Mouse (Mus musculus): ENCODE results near the gene Shc3.

Shc3 gene

DNA sequence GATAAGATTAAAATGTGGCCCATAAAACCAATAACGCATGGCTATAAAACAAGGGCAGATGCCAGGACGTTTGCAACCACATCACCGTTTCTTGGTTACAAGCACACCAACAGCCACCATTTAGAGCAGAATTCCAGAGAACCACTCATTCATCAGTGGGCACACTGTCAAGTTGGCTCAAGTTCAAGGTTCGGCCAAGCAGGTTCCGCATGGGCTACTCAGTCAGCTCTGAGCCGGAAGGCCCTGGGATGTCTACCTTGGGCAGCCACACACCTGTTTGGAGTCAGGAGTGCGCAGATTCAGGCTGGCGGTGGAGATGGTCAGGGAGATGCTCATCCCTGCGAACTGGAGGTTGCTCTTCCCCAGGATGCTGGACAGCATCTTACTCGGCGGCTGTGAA, 89.4 kb downstream of the Shc3 start:
- DNase-seq = no peak

DNA sequence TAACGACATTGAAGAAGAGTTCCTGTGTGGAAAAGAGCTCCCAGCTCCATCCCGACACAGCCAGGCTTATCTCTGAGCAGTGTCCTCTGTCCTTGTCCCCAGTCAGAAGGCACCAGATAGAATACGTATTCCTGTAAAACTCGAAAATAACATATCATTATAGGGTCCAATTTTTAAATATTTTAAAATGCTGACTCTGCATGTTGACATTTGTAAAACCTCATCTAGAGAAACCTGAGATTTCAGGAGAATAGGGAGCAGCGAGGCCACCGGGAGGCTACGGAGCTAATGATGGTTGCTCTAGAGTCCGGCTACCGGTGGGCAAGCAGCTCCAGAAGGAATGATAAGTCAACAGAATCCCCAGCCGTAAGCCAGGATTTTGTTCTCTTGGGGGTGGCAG, 92.2 kb downstream of the Shc3 start:
- no peak for DNase-seq

DNA sequence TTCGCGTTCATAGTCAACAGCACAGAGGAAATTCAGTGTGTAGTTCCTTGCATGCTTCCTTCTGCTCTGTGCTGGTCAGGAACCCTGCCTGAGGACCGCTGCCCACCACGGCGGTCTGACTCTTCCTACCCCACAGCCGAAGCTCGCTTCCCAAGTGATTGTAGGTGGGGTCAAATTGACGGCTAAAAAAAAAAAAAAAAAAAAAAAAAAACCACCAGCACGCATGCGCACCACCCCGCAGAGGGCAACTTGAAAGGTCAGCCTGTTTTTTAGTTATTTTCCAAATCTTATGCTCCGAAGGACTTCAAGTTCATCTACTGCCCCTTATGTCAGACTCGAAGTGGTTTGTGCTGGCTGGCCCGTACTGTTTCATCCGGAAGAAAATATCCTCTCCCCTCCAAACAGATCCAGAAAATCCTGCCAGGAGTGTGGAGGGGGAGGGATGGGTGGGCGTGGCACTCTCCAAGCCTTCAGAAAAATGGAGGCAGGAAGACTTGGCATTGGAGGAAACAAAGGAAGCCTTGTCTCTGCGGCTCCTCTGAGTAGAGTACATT, 100.4 kb downstream of the Shc3 start:
- no peak for DNase-seq

DNA sequence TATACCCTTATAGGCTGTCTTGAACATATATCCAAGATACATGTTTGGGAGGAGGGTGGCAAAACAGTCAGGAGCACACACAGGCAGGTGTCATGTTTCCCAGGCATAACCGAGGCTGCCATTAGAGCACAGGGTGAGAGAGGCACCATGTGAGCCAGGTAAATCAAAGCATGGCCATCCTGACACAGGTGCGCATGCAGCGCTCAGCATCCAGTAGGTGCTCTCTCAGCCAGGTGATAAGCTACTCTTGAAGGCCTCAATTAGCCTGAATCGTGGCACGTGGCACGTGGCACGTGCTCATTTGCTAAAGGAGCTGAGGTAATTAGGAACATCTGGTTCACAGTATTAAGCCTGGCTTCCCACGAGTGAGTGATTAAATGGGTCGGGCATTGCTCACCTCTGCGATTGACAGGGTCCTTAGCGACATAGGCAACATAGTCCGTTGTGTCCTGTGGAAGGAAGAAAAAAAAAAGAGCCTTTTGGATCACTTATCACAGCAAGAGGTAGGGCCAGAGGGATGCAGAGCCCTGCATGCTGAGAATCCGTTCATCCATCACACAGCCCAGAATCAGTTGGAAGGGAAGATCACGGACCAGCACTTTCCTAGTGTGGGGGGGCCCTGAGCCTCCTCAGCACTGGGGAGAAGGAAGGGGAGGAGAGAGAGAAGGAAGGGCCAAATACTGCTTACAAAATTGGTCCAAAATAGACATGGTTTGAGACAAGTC, 102.9 kb downstream of the Shc3 start:
- DNase-seq = no peak

DNA sequence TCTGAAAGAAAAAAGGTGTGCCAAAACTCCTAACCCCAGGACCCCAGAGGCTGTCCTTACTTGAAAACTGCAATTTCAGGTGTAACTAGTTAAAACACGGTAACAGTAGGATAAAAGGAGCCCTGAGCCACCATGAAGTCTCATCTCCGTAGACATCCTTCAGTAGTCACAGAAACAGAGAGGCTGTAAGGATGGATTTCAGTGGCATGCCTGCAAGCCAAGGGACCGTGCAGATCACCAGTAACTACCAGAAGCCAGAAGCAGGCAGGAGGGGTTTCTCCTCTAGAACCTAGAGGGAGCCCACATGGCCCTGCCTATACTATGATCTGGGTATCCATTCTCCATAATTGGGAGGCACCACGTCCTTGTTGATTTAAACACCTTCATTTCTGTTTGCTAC, 104.9 kb downstream of the Shc3 start:
- no peak for DNase-seq

DNA sequence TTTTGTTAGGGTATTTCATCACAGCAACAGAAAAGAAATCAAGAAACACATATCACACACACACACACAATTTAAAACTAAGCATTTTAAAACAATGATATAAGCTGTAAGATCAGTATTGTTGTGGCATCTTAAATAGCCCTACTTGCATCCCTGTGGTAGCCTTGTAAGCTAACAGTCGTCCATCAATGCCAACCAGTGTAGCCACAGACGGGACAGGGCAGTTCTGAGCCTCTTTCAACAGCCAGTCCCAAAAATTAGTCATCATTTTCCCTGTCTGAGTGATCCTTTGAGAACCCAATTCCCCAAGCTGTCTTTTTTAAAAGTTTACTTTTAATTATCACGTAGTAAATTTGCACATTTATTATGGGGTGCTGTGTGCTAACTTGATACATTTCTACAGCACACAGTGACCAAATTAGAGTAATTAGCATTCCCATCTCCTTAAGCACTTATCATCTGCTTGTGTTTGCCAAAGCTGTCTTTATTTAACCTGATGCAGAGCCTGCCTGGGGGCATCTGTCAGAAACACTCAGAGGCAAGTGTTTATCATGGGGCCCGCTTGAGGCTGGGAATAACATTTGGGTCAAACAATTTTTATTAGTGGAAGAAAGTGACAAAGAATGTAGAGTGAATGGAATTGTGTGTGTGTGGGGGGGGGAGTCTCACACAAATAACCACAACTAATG, 112.9 kb downstream of the Shc3 start:
- no peak for DNase-seq

DNA sequence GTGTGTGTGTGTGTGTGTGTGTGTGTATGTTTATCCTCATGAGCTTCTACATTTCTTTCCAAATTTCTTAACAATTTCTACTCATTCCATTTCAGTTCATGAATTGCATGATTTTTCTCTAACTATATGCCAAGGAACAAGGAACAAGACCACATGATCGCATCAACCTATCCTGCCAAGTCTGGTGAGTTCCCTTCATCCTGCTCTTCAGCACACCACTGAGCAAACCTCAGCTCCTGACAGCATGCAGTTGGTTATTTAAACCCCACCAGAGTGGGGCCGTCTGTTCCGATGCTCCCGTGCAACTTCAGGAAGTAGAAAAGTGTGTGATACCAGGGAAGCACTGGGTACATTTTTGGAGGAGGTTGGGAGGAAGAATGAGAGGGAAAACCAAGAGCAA, 122.7 kb downstream of the Shc3 start:
- no peak for DNase-seq

DNA sequence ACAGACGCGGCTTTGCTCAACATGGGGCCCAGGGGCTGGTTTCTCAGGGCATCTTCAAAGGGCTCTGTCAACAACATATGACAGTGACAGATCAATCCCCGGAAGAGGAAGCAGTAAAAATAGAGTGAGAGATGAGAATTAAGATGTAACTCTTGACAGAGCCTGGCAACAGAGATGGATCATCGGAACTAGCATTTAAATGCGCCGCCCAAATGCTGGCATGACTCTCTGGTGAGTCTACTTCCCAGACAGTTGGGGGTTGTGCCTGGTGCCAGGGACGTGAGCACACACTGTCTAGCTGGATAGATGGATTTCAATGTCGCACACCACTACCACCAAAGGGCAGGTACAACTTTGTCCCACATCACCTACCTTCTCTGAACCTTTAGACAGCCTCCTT, 126.3 kb downstream of the Shc3 start:
- DNase-seq = no peak

DNA sequence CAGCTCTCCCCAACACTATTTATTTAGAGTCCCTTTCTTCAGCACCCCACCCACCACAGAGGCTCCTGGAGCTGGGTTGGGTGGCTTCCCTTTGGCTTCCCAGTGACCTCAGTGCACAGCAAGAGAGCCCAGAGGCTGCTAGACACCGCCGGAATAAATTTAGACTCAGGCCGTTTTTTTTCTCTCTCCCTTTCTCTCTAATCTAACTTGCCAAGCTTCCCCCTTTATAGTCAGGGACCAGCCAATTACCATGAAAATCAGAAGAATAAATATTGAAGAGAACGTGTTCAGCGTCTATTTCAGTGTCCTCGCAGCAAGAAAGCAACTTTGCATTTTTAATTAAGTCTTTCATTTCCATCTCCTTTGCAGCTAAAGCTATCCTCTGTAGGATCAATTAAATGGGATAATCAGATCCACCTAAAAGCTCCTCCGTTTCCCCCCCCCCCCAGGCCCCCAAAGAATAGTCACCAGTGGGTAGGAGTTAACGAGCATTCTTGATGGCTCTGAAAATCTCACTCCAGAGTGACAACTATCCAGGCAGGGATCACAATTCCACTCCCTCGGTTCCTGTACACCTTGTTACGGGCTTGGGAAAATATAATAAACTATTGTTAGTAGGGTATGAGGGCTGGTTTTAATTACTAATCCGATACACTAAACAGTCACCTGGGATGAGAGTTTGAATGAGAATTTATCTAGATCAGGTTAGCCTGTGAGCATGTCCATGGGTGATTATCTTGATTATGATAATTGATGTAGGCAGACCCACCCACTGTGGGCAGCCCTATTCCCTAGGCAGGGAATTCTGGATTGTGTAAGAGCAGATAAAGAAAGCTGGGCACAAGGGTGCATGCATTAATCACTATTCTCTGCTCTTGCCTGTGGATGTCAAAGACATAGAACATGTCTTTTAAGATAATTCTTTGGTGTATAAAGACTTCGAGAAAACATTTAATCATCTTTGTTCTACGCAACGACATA, 131.8 kb downstream of the Shc3 start:
- DNase-seq = no peak

DNA sequence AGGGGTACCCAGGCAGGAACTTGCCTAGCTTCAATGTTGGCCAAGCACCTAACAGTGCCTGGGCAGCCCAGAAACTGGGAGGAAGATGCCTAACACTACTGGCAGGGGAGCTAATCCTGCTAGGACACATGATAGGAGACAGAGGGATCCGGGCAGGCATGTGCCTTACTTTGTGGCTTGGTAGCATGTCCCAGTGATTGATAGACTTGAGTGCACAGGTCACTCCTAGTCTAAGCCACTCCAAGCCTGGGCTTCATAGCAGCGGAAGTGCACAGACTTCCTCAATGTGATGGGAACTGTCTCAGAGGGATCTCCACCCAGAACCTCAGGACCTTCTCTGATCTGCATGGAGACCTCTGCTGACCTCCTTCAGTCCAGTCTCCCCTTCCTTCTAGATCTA, 134.1 kb downstream of the Shc3 start:
- DNase-seq = no peak

DNA sequence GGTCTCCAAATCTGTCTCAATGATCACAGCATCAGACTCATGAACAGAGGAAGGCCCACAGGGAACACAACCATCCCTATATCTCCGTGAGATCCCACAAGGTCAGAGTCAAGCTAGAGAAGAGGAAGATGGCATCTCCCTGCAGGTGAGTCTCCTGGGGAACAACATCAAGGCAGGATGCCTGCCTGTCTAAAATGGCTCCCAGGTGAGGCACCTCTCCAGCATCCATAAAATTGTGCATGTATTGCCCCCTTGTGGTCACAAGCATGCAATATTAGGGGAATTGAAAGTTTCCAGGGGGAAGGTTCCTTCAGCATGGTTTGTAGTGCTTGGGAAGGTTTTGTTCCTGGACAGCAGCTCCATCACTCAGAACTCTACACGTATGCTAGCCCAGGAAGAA, 134.8 kb downstream of the Shc3 start:
- no peak for DNase-seq

DNA sequence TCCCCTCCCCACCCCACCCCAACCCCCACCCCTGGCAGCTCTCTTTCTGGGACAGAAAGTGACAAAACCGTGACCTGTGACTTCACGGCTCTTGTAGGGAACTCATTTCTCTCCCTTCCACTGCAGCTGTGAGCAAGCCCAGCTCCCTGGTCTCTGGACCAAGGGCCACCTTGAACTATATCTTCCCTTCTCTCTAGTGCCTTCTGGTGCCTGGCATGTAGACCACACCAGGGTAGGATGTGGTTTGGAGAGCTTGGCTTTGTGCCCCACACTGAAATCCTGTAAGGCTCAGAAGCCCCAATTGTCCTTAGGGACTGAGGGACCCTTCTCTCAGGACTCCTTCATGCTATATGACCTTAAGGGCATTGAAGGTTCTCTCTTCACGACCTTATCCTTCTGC, 135.8 kb downstream of the Shc3 start:
- no peak for DNase-seq

DNA sequence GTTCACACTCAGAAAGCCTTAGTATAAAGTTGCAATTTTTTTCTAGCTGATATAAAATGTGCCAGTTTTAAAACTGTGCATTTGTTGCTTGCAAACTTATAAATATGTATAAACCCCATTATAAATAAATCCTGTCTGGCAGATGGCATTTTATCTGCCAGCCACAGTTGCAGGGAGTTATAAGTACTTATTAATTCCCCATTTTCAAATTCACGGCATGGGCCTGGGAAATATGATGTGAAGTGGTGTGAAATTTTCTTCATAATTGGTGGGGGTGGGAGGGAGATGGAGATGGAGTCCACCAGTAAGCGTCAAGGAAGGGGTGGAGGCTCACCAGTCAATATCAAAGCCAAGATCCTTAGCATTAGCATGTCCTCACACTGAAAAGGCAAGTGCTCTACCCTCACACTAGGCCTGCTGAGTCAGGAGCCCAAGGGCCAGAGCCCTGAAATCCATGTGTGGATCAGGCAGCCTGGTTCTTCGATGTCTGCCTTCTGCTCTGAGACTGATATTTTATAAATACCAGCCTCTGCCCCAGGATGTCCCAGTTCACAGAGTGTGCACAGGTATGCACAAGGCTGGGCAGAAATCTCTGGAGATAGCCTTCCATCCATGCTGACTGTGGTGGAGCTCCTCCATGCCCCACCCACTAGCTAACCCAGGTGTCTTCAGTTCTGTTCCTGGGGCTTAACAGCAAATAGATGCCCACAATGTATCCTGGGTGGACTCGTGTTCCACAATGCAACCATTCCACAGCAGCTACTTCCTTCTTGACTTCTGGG, 143.4 kb downstream of the Shc3 start:
- no peak for DNase-seq

DNA sequence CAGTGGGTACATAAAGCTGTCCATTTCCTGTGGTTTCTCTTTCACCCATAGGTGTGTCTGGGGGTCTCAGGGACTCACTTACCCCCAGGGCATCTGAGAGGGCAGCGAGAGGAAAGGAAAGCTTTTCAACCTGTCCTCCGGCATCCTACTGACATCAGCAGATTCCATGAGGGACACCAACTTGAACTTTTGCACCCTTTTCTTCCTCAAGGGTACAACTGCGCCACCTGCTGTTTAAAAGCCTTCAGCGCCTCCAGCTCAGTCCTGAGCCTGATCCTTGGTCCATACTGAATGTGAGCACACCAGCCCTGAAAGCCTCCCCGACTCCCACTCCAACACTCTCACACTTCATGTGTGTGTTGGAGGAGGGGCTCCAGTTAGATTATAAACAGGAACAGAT, 144.6 kb downstream of the Shc3 start:
- peak; percentile 75 for DNase-seq

DNA sequence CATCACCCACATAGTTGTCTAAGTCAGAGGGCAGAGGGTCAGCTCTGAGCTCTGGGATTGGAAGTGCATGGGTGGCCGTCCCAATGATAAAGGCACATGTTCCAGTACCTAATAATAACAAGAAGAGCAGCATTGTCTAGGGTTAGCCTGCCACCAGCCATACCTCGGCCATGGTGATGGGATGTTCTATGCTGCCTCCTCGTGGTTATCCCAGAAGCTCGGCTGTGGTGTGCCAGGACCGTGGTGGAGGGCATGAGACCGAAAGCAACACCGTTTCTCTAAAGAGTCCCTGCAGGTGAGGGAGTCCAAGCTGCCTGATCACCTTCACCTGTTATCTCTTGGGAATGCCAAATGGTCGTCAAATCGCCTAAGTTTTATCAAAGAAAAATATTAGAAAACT, 145.6 kb downstream of the Shc3 start:
- DNase-seq = no peak

DNA sequence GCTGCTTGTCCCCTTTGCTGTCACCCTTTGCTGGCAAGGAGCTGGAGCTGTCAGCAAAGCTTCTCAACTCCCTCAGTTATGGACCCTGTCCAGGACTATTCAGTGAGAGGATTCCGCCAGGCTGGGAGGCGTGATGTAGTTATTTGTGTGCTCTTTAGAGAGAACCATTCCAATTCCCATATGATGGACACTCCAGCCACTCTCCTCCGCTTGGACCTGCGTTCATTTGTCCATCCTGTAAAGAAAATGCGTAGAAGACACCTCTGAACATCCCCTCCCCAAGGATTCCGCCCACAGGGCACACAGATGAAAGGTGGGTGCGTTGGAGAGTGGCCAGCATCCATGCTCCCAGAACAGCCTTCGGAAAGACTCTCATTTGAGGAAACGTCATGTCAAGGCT, 148.4 kb downstream of the Shc3 start:
- DNase-seq = no peak

DNA sequence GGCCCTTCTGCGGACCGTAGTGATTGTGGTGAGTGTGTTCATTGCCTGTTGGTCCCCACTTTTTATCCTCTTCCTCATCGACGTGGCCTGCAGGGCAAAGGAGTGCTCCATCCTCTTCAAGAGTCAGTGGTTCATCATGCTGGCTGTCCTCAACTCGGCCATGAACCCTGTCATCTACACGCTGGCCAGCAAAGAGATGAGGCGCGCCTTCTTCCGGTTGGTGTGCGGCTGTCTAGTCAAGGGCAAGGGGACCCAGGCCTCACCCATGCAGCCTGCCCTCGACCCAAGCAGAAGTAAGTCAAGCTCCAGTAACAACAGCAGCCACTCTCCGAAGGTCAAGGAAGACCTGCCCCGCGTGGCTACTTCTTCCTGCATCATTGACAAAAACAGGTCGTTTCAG, 149.7 kb downstream of the Shc3 start:
- DNase-seq = no peak

DNA sequence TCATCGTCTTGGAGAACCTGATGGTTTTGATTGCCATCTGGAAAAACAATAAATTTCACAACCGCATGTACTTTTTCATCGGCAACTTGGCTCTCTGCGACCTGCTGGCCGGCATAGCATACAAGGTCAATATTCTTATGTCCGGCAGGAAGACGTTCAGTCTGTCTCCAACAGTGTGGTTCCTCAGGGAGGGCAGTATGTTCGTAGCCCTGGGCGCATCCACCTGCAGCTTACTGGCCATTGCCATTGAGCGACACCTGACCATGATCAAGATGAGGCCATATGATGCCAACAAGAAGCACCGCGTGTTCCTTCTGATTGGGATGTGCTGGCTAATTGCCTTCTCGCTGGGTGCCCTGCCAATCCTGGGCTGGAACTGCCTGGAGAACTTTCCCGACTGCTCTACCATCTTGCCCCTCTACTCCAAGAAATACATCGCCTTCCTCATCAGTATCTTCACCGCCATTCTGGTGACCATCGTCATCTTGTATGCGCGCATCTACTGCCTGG, 150.2 kb downstream of the Shc3 start:
- DNase-seq = no peak

DNA sequence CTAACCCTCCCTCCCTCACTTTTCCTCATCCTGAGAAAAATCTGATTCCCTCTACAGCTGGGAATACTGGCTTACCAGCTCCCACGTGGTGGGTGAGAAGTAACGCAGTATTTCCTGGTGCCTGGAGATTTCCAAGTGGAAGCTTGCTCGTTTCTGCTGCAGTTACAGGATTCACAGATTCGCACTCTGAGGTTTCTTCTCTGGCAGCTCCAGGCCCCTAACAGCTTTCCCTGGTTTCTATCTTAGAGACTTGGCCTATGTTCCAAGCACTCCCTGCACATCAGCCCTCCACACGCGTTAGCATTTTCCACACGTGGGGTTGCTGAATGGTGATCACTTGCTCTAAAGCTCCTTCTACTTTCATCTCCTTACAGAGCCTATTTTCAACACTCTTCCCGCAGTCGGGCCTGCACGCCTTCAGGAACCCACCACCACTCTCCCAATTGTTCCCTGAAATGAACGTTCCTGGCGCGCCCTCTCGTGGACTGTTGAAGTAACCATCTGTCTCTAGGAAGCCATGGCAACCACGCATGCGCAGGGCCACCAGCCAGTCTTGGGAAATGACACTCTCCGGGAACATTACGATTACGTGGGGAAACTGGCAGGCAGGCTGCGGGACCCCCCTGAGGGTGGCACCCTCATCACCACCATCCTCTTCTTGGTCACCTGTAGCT, 150.8 kb downstream of the Shc3 start:
- peak; percentile 95 for DNase-seq

DNA sequence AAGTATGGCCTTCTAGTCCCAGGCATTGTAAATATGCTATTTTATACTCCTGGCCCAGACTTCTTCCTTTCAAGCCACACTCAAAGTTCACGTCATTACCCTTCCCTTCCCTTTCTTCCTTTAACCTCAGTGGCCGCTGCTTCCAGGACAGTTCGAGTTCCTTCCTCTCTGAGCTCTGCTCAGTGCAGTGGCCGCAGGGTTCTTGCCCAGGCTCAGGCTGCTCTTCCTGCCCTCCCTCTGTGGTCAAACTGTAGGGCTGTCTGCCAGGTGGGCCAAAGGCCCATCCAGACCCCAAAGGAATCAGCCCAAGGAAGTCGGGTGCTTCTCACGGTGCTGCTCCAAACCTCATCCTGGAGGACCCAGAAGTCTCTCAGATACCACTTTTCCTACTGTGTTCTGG, 151.4 kb downstream of the Shc3 start:
- no peak for DNase-seq

DNA sequence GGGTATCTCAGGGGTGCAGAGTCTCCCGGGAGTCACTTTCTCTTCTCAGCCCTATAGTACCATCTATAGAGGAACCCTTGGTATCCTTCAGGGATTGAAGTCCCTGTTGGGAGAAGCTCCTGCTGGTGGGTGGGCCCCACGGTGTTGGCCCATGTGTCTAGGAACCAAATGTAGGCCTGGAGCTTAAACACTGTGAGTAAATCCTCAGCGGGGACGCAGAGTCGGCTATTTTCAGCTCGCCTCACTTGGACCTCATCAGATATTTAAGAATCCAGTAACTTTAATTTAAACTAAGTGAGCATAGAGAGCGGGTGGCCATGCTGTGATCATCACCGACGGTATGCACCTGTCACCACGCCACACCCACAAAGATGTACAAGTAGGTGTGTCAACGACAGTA, 152.5 kb downstream of the Shc3 start:
- no peak for DNase-seq

DNA sequence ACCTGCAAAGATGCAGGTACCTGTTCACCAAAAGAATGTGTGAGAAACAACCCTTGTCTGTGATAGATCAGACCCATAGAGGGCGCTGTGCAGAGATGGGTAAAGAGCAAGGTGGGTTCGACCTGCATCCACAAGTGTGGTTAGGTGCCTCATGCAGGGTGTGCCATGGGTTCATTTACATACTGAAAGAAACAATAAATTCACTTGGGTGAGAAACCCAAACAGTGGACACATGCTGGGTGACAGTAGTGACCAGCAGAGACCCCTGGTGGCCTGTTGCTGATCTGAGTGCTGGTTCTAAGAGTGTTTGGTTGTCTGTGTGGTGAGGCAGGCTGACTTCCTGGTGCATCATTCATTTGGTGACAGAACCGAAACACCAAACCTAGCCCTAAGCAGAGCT, 155.8 kb downstream of the Shc3 start:
- DNase-seq = peak; percentile 48
